Mouse (Mus musculus) frontal cortex, adult (tissue): ENCODE results near the gene Nhsl1.

Source experiments
- ATAC-seq: cut with Nextera tagmentation; 2 replicates; pipeline ENCODE4 v1.9.2; 2017; ENCODE audit warnings: mild to moderate bottlenecking, moderate library complexity, mixed read lengths; ENCODE audit not compliant: low TSS enrichment

Gene Nhsl1

GRCm38 (mm10) chr10:18318916-18319481, at the start of gene Nhsl1:
TSS of gene Nhsl1 (plus strand) at chr10:18318985.
- ATAC-seq: peak; percentile 31

- ATAC-seq: no peak
These were observed 42.6 kb upstream of the Nhsl1 start for GRCm38 (mm10) chr10:18276090-18276734.

GRCm38 (mm10) chr10:18283991-18284390, 34.8 kb upstream of the Nhsl1 start:
- ATAC-seq: no peak

DNA sequence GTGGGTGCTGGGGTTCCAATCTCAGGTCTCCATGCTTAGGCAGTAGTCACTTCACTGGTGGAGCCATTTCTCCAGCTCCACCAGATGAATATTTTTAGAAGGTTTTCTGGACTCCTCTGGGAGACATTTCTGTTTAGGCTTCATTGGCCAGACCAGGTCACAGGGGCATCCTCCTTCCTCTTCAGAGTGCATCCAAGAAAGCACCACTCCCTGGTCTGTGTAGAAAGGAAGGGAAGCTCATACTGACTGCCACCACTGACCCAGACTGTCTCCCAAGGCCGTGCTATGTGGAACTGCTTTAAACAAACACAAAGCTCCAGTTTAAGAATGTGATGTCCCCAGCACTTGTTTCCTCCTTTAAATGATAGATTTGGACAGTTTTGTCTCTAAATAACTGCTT, 29.3 kb upstream of the Nhsl1 start:
- ATAC-seq: no peak

- ATAC-seq: peak; percentile 47; the same call in 1 of the 2 replicates
These were observed 13.7 kb upstream of the Nhsl1 start for GRCm38 (mm10) chr10:18305106-18305505.

- no peak for ATAC-seq
These were observed 3.7 kb upstream of the Nhsl1 start for GRCm38 (mm10) chr10:18315071-18315470.

DNA sequence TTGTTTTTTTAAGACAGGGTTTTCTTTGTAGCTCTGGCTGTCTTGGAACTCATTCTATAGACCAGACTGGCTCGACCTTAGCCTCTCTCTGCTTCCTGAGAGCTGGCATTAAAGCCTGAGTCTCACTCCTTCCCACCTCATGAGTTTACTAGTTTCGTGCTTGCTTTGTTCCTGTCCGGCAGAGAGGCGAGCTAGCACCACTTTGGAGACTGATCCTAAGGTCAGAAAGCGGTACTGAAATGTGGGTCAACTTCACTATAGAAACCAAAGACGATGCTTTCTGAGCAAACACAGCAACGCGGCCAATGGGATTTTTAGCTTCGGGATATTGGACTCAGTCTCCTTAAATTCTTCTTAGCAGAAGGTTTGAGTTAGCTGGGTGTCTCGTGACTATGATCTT, 1.3 kb upstream of the Nhsl1 start:
- ATAC-seq: no peak

- peak; percentile 85 for ATAC-seq
These were observed 547 bp upstream of the Nhsl1 start for GRCm38 (mm10) chr10:18317961-18318915.

GRCm38 (mm10) chr10:18319691-18320090, 906 bp downstream of the Nhsl1 start:
- no peak for ATAC-seq

DNA sequence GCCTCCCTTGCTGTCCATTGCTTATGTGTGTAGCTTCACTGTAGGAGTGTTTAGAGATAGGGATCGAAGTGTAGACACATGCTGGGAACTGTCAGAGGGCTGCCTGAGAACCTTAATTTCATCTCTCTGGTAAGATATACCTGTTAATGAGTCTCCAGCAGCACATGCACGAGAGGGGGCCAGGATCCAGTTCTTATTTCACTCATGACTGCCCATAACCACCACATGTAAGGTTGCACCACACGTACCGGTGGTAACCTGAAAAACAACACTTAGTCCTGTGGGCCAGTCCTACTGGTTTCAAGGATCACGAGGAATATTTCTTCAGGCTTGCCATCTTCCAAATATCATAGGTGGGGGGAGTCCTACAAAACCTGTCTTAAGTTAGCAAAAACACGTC, 3.1 kb downstream of the Nhsl1 start:
- ATAC-seq: no peak

DNA sequence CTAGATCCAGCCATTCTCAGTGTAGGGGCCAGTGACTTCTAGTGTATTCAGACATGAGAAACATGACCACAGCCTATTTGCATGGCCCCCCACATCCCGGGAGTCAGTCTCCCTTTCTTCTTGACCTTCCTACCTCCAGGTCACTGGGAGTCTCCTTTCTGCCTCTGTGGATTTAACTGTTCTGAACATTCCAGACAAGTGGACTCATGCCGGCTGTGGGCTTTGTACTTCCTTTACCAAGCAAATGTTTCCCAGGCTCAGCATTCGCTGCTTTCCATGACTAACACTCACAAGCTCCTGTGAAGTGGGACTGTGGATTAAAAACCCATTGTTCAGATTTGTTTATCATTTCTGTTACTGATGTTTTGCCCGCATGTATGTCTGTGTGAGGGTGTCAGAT, 4.9 kb downstream of the Nhsl1 start:
- ATAC-seq: no peak

DNA sequence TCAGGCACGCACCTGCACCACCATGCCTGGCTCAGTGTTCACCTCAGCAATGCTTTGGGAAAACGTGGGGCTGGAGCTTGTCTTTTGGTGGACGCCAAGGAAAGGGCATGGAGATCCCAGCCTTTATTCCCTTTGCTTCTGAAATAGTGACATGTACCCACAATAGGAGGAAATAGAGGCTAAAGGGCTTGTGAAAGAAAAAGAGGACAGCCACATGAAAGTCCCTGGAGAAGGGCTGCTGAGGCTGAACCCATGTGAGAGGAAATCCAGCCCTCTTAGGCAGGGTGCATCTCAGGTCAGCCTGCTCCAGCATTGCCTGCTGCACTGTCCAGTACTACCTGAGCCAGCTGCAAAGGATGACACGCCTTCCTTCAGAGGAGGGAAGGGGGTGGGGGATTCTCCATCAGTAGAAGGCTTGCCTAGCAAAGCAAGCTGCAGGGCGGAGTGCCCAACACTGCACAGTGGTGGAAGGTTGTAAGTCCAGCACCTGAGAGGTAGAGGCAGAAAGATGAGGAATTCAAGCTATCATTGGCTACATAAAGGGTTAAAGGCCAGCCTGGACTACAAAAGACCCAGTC, 9.6 kb downstream of the Nhsl1 start:
- no peak for ATAC-seq

GRCm38 (mm10) chr10:18329096-18330038, 10.6 kb downstream of the Nhsl1 start:
- ATAC-seq: peak; percentile 23; the same call in 1 of the 2 replicates

GRCm38 (mm10) chr10:18330445-18330844, 11.7 kb downstream of the Nhsl1 start:
- no peak for ATAC-seq

- no peak for ATAC-seq
These were observed 14.8 kb downstream of the Nhsl1 start for GRCm38 (mm10) chr10:18333575-18333974.

GRCm38 (mm10) chr10:18334176-18334575, 15.4 kb downstream of the Nhsl1 start:
- no peak for ATAC-seq

GRCm38 (mm10) chr10:18334734-18335133, 15.9 kb downstream of the Nhsl1 start:
- no peak for ATAC-seq

DNA sequence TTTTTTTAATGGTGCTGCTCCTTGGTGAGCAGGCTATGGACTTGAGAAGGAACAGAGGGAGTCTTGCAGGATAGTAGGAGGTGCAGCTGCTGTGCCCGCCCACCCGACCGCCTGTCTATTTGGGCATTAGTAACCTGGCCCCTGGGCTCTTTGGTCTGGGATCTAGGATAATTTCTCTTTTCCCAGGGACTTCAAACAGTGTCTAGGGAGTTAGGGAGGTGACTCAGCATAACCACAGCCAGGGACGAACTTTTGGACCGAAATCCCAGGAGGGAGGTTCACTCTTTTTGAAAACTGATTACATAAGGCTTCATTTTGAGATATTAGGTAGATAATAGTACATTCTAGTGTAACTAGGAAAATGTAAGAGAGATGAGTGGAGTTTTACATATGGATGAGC, 18.9 kb downstream of the Nhsl1 start:
- ATAC-seq: no peak

DNA sequence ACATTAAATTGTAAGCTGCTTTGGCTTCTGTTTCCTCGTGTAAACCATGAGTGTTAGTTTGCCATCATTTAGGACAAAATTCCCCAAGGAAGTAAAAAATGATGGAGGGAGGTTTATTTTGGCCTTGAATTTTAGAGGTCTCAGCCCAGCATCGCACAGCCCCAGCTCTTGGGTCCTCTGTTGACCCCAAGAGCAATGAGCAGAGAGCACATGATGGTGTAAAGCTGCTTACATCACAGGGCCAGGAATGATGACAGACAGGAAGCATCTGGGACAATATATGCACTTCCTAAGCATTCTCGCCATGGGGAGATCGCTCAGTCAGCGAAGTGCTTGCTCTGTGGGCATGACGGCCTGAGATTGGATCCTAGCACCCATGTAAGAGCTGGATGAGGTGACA, 20.6 kb downstream of the Nhsl1 start:
- no peak for ATAC-seq

- ATAC-seq: no peak
These were observed 22.1 kb downstream of the Nhsl1 start for GRCm38 (mm10) chr10:18340930-18341329.
